Mouse (Mus musculus): ENCODE results near the gene Nxf1. TPM values are rescaled to one million over a fixed set of nuclear protein-coding genes. Genes with fewer than 3 reads are reported as not detected.
A peak's percentile ranks its signal among the peaks of the same experiment; 100 is the strongest.

The Nxf1 gene
- polyA plus RNA-seq, 1 experiment from 2014 or later, result 150 TPM

- Histone ChIP-seq H3K9me3 (replicated peaks; ENCODE audit: control insufficient read depth, low read length) (no peaks in the 10 kb centered on the region), H3K36me3 (ENCODE audit: control insufficient read depth, insufficient read depth, low read length) (peaks cover 19% of the 10 kb centered on the region), H3K4me1 (ENCODE audit: control insufficient read depth, insufficient read depth, low read length) (peaks cover 26% of the 10 kb centered on the region), H3K4me3 (replicated peaks; ENCODE audit: low read length) (peak within 1 kb of the TSS; percentile 94), H3K27me3 (ENCODE audit: control insufficient read depth, insufficient read depth, low read length) (no peaks in the 10 kb centered on the region), H3K9ac (ENCODE audit: low read length) (peak within 1 kb of the TSS; percentile 100), H3K27ac (ENCODE audit: low read length) (peak within 1 kb of the TSS; percentile 99), H3K4me2 (ENCODE audit: low read depth, low read length) (peak within 1 kb of the TSS; percentile 91)
- peak; percentile 94 for ATAC-seq (ENCODE audit: insufficient read depth, low FRiP score)
- WGBS, result 0% methylated on average over 63 of the region's 68 CpGs
These were observed 17.4 kb downstream of the Nxf1 start, which contains the start of gene Tmem179b for GRCm38 (mm10) chr19:8774086-8774835. Gene Tmem179b (minus strand): TSS chr19:8774467.

GRCm38 (mm10) chr19:8774951-8775421 lies 18.1 kb downstream of the Nxf1 start:
- H3K4me2 ChIP-seq (ENCODE audit: low read depth, low read length), result peak overlapping the region; percentile 91
- peak overlapping the region; percentile 99 for H3K27ac ChIP-seq (ENCODE audit: low read length)
- H3K27me3 ChIP-seq (ENCODE audit: control insufficient read depth, insufficient read depth, low read length), result no peaks in the 10 kb centered on the region
- H3K36me3 ChIP-seq (ENCODE audit: control insufficient read depth, insufficient read depth, low read length), result peaks cover 17% of the 10 kb centered on the region; the same call in 1 of the 2 replicates
- peak overlapping the region; percentile 94 for H3K4me3 ChIP-seq (replicated peaks; ENCODE audit: low read length)
- no peaks in the 10 kb centered on the region for H3K9me3 ChIP-seq (replicated peaks; ENCODE audit: control insufficient read depth, low read length)
- H3K4me1 ChIP-seq (ENCODE audit: control insufficient read depth, insufficient read depth, low read length), result peaks cover 26% of the 10 kb centered on the region
- no peak for ATAC-seq (ENCODE audit: insufficient read depth, low FRiP score)
- WGBS, result 3% methylated on average over 20 of the region's 20 CpGs
- peak overlapping the region; percentile 100 for H3K9ac ChIP-seq (ENCODE audit: low read length)

GRCm38 (mm10) chr19:8786008-8786781 lies 29.3 kb downstream of the Nxf1 start, which contains the start of gene Taf6l:
Gene Taf6l (minus strand): TSS chr19:8786417.
- Histone ChIP-seq H3K27me3 (ENCODE audit: control insufficient read depth, insufficient read depth, low read length) (no peaks in the 10 kb centered on the region), H3K27ac (ENCODE audit: low read length) (peak within 1 kb of the TSS; percentile 77), H3K9me3 (replicated peaks; ENCODE audit: control insufficient read depth, low read length) (no peaks in the 10 kb centered on the region), H3K4me2 (ENCODE audit: low read depth, low read length) (peak within 1 kb of the TSS; percentile 66), H3K36me3 (ENCODE audit: control insufficient read depth, insufficient read depth, low read length) (peaks cover 4% of the 10 kb centered on the region; the same call in 1 of the 2 replicates), H3K4me1 (ENCODE audit: control insufficient read depth, insufficient read depth, low read length) (peaks cover 7% of the 10 kb centered on the region; the same call in 1 of the 2 replicates), H3K4me3 (replicated peaks; ENCODE audit: low read length) (peak within 1 kb of the TSS; percentile 61), H3K9ac (ENCODE audit: low read length) (peak within 1 kb of the TSS; percentile 80)
- peak; percentile 99 for ATAC-seq (ENCODE audit: insufficient read depth, low FRiP score)
- WGBS, result under 1% methylated on average over 32 of the region's 32 CpGs

GRCm38 (mm10) chr19:8788521-8788920 lies 31.6 kb downstream of the Nxf1 start:
- WGBS, result 24% methylated on average over 3 of the region's 3 CpGs
- no peak for ATAC-seq (ENCODE audit: insufficient read depth, low FRiP score)
- no peak overlapping the region for H3K4me2 ChIP-seq (ENCODE audit: low read depth, low read length)
- H3K27me3 ChIP-seq (ENCODE audit: control insufficient read depth, insufficient read depth, low read length), result no peaks in the 10 kb centered on the region
- H3K9me3 ChIP-seq (replicated peaks; ENCODE audit: control insufficient read depth, low read length), result no peaks in the 10 kb centered on the region
- peaks cover 14% of the 10 kb centered on the region for H3K36me3 ChIP-seq (ENCODE audit: control insufficient read depth, insufficient read depth, low read length)
- no peak overlapping the region for H3K9ac ChIP-seq (ENCODE audit: low read length)
- H3K4me3 ChIP-seq (replicated peaks; ENCODE audit: low read length), result no peak overlapping the region
- no peak overlapping the region for H3K27ac ChIP-seq (ENCODE audit: low read length)
- H3K4me1 ChIP-seq (ENCODE audit: control insufficient read depth, insufficient read depth, low read length), result peaks cover 7% of the 10 kb centered on the region; the same call in 1 of the 2 replicates

GRCm38 (mm10) chr19:8789171-8789570 lies 32.3 kb downstream of the Nxf1 start:
- H3K4me1 ChIP-seq (ENCODE audit: control insufficient read depth, insufficient read depth, low read length), result peaks cover 7% of the 10 kb centered on the region; the same call in 1 of the 2 replicates
- no peaks in the 10 kb centered on the region for H3K27me3 ChIP-seq (ENCODE audit: control insufficient read depth, insufficient read depth, low read length)
- peaks cover 19% of the 10 kb centered on the region for H3K36me3 ChIP-seq (ENCODE audit: control insufficient read depth, insufficient read depth, low read length)
- 61% methylated on average over 1 of the region's 1 CpGs for WGBS
- ATAC-seq (ENCODE audit: insufficient read depth, low FRiP score), result no peak
- no peak overlapping the region for H3K27ac ChIP-seq (ENCODE audit: low read length)
- H3K9me3 ChIP-seq (replicated peaks; ENCODE audit: control insufficient read depth, low read length), result no peaks in the 10 kb centered on the region
- no peak overlapping the region for H3K4me2 ChIP-seq (ENCODE audit: low read depth, low read length)
- no peak overlapping the region for H3K9ac ChIP-seq (ENCODE audit: low read length)
- no peak overlapping the region for H3K4me3 ChIP-seq (replicated peaks; ENCODE audit: low read length)

- no peak for ATAC-seq (ENCODE audit: insufficient read depth, low FRiP score)
- WGBS, result 77% methylated on average over 7 of the region's 7 CpGs
- no peak overlapping the region for H3K4me2 ChIP-seq (ENCODE audit: low read depth, low read length)
These were observed 33.3 kb downstream of the Nxf1 start for GRCm38 (mm10) chr19:8790171-8790570.

GRCm38 (mm10) chr19:8798264-8798946 lies 41.5 kb downstream of the Nxf1 start, which contains the start of gene Polr2g:
Gene Polr2g (minus strand): TSS chr19:8798577.
- peak; percentile 84 for ATAC-seq (ENCODE audit: insufficient read depth, low FRiP score)
- H3K36me3 ChIP-seq (ENCODE audit: control insufficient read depth, insufficient read depth, low read length), result peaks cover 16% of the 10 kb centered on the region
- WGBS, result 1% methylated on average over 25 of the region's 25 CpGs
- H3K9ac ChIP-seq (ENCODE audit: low read length), result peak within 1 kb of the TSS; percentile 90
- no peaks in the 10 kb centered on the region for H3K27me3 ChIP-seq (ENCODE audit: control insufficient read depth, insufficient read depth, low read length)
- no peaks in the 10 kb centered on the region for H3K9me3 ChIP-seq (replicated peaks; ENCODE audit: control insufficient read depth, low read length)
- H3K4me2 ChIP-seq (ENCODE audit: low read depth, low read length), result peak within 1 kb of the TSS; percentile 90
- H3K4me3 ChIP-seq (replicated peaks; ENCODE audit: low read length), result peak within 1 kb of the TSS; percentile 94
- peaks cover 13% of the 10 kb centered on the region for H3K4me1 ChIP-seq (ENCODE audit: control insufficient read depth, insufficient read depth, low read length)
- H3K27ac ChIP-seq (ENCODE audit: low read length), result peak within 1 kb of the TSS; percentile 76

More at GRCm38 (mm10) chr19:8790171-8790570, 33.3 kb downstream of the Nxf1 start:
- H3K27me3 ChIP-seq (ENCODE audit: control insufficient read depth, insufficient read depth, low read length), result no peaks in the 10 kb centered on the region
- no peak overlapping the region for H3K27ac ChIP-seq (ENCODE audit: low read length)
- H3K9ac ChIP-seq (ENCODE audit: low read length), result no peak overlapping the region
- no peak overlapping the region for H3K4me3 ChIP-seq (replicated peaks; ENCODE audit: low read length)
- peaks cover 6% of the 10 kb centered on the region; the same call in 1 of the 2 replicates for H3K4me1 ChIP-seq (ENCODE audit: control insufficient read depth, insufficient read depth, low read length)
- H3K9me3 ChIP-seq (replicated peaks; ENCODE audit: control insufficient read depth, low read length), result no peaks in the 10 kb centered on the region
- H3K36me3 ChIP-seq (ENCODE audit: control insufficient read depth, insufficient read depth, low read length), result peaks cover 28% of the 10 kb centered on the region

GRCm38 (mm10) chr19:8798947-8799315 lies 42.1 kb downstream of the Nxf1 start:
- H3K4me3 ChIP-seq (replicated peaks; ENCODE audit: low read length), result peak overlapping the region; percentile 94; the same call in 1 of the 2 replicates
- H3K4me2 ChIP-seq (ENCODE audit: low read depth, low read length), result peak overlapping the region; percentile 90; the same call in 1 of the 2 replicates
- ATAC-seq (ENCODE audit: insufficient read depth, low FRiP score), result no peak
- peak overlapping the region; percentile 90 for H3K9ac ChIP-seq (ENCODE audit: low read length)
- peaks cover 11% of the 10 kb centered on the region for H3K36me3 ChIP-seq (ENCODE audit: control insufficient read depth, insufficient read depth, low read length)
- H3K4me1 ChIP-seq (ENCODE audit: control insufficient read depth, insufficient read depth, low read length), result peaks cover 13% of the 10 kb centered on the region
- no peaks in the 10 kb centered on the region for H3K27me3 ChIP-seq (ENCODE audit: control insufficient read depth, insufficient read depth, low read length)
- no peaks in the 10 kb centered on the region for H3K9me3 ChIP-seq (replicated peaks; ENCODE audit: control insufficient read depth, low read length)
- peak overlapping the region; percentile 76 for H3K27ac ChIP-seq (ENCODE audit: low read length)
